Mouse (Mus musculus) erythroblast, embryonic 14.5 days (primary cell): Measurements from ENCODE around the gene Agfg2. TPM values are rescaled to one million over a fixed set of nuclear protein-coding genes. Genes with fewer than 3 reads are reported as not detected.

Experiments
- H3K27me3 ChIP-seq: 2 replicates; pipeline ENCODE4 v1.6.1; 2012; ENCODE audit warnings: inconsistent platforms; ENCODE audit not compliant: control insufficient read depth
- H3K36me3 ChIP-seq: 2 replicates; pipeline ENCODE4 v1.6.1; 2012; ENCODE audit warnings: mild to moderate bottlenecking, inconsistent platforms; ENCODE audit not compliant: control insufficient read depth
- H3K4me1 ChIP-seq: 2 replicates; pipeline ENCODE4 v1.6.1; 2012; ENCODE audit warnings: inconsistent platforms; ENCODE audit not compliant: control insufficient read depth
- H3K4me3 ChIP-seq: replicated peaks from 2 replicates; pipeline ENCODE3; 2012; ENCODE audit warnings: moderate library complexity, mild to moderate bottlenecking, inconsistent platforms
- H3K9me3 ChIP-seq: 2 replicates; pipeline ENCODE4 v1.6.1; 2012; ENCODE audit warnings: low read length, inconsistent platforms, mixed read lengths; ENCODE audit not compliant: control insufficient read depth
- GATA1 ChIP-seq: IDR thresholded peaks from 2 replicates; pipeline ENCODE4 v1.6.1; 2012; ENCODE audit warnings: low read length, inconsistent platforms, mixed read lengths
- TAL1 ChIP-seq: IDR thresholded peaks from 3 replicates; pipeline ENCODE4 v1.6.1; 2012; ENCODE audit warnings: low read length, inconsistent platforms, mixed read lengths
- polyA plus RNA-seq: library from polyadenylated mRNA; stranded (reverse); fragments of >175 nt; gene quantifications from 2 replicates; pipeline ENCODE4 v1.2.3, GENCODE M21; 2012

The Agfg2 gene
- polyA plus RNA-seq, 1 experiment, result 17.1 TPM

- Histone ChIP-seq H3K36me3 (peaks cover 23% of the 10 kb centered on the region), H3K4me1 (peaks cover 85% of the 10 kb centered on the region), H3K4me3 (peak overlapping the region; percentile 73), H3K9me3 (no peaks in the 10 kb centered on the region), H3K27me3 (no peaks in the 10 kb centered on the region)
- TF ChIP-seq TAL1 (peak; percentile 96), GATA1 (peak; percentile 87)
Measured at GRCm38 (mm10) chr5:137686127-137686790, 1.7 kb upstream of the Agfg2 start.

DNA sequence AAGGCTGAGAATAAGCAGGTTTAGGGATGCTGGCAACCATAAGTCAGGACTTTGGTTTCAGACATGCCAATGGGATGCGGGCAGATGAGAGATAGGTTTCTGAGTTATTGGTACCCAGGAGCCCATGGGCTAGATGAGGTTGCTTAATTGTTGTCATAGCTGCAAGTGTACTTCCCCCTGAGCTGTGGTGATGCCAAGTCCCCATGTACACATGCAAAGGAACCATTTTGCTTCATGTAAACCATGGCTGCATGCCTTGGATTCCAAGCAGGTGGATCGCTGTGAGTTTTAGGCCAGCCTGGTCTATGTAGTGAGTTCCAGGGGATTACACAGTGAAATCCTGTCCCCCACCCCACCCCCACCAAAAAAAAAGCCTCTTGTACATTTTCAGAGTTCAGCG is 1.1 kb upstream of the Agfg2 start:
- H3K4me3 ChIP-seq, result peak overlapping the region; percentile 73
- peaks cover 87% of the 10 kb centered on the region for H3K4me1 ChIP-seq
- H3K9me3 ChIP-seq, result no peaks in the 10 kb centered on the region

DNA sequence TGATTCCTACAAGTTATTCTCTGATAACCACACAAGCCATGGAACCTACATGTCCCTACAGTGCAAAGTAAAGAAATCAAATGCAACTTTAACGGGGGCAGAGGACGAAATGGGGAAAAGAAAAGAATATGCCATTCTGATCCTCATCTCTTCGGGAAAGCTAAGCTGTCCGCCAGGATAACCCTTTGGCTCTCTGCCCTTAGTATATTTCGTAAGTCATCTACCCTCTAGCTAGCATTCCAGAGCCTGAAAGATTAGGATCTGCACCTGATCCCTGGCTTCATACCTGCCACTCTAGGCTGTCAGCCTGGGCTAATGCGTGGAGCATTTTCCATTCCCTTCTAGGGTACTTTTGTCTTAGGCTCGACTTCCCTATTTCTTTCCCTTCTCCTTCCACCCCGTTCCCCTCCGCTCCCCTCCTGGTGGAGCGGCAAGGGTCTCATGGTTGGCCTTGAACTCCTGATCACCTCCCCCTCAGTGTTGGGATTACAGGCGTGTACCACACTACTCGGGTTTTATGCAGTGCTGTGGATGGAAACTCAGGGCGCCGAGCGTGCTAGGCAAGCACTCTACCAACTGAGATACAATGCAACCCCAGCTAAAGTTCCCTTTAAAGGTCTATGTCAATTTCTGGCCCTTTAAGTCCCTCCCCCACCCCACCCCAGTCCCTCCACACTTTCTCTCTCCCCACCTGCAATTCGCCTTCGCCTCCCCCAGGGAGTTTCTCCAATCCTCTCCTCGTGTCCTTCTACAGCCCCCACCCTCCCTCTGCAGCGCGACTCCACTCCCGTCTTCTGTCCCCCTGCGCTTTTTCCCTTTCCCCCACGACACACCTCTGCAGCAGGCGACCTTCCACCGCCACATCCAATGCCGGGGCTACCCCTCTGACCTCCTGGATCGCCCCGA is 885 bp downstream of the Agfg2 start:
- TF ChIP-seq TAL1, result no peak
- TF ChIP-seq GATA1, result 0 out of 2 replicates have a peak, but pooled peaks have one; percentile 31
- Histone ChIP-seq H3K27me3 (no peaks in the 10 kb centered on the region), H3K9me3 (no peaks in the 10 kb centered on the region), H3K4me3 (peak overlapping the region; percentile 73), H3K36me3 (peaks cover 49% of the 10 kb centered on the region), H3K4me1 (peaks cover 83% of the 10 kb centered on the region)

More for the DNA sequence above, 1.1 kb upstream of the Agfg2 start:
- TF ChIP-seq TAL1 (no peak), GATA1 (no peak)
- Histone ChIP-seq H3K36me3 (peaks cover 29% of the 10 kb centered on the region), H3K27me3 (no peaks in the 10 kb centered on the region)

DNA sequence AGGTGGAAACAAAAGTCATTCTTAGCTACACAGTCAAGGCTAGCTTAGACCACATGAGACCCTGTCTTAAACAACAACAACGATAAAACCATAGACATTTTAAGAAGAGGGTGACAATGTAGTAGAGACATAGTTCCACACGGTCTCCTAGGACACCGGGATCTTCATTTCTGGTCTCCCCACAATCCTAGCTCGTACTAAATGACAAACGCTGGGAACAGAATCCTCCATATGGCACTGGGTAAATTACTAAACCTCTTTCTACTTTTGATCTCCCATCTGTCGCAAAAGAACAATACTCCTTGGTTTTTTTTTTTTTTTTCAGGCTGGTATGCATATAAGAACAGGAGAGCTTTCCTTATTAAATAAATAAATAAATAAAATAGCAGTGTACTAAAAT is 2.0 kb downstream of the Agfg2 start:
- H3K36me3 ChIP-seq, result peaks cover 60% of the 10 kb centered on the region
- peaks cover 79% of the 10 kb centered on the region for H3K4me1 ChIP-seq
- H3K4me3 ChIP-seq, result peak overlapping the region; percentile 73
- H3K27me3 ChIP-seq, result no peaks in the 10 kb centered on the region
- no peaks in the 10 kb centered on the region for H3K9me3 ChIP-seq
- no peak for TF ChIP-seq GATA1
- no peak for TF ChIP-seq TAL1

- no peaks in the 10 kb centered on the region for H3K27me3 ChIP-seq
Measured at GRCm38 (mm10) chr5:137679726-137680125, 4.8 kb downstream of the Agfg2 start.

GRCm38 (mm10) chr5:137678736-137679135 is 5.8 kb downstream of the Agfg2 start:
- Histone ChIP-seq H3K4me3 (no peak overlapping the region), H3K27me3 (no peaks in the 10 kb centered on the region), H3K4me1 (peaks cover 78% of the 10 kb centered on the region), H3K9me3 (no peaks in the 10 kb centered on the region), H3K36me3 (peaks cover 92% of the 10 kb centered on the region)
- TF ChIP-seq GATA1 (no peak), TAL1 (no peak)

More at GRCm38 (mm10) chr5:137679726-137680125, 4.8 kb downstream of the Agfg2 start:
- Histone ChIP-seq H3K4me1 (peaks cover 71% of the 10 kb centered on the region), H3K9me3 (no peaks in the 10 kb centered on the region), H3K4me3 (no peak overlapping the region), H3K36me3 (peaks cover 82% of the 10 kb centered on the region)
- TF ChIP-seq TAL1, result no peak
- no peak for TF ChIP-seq GATA1

DNA sequence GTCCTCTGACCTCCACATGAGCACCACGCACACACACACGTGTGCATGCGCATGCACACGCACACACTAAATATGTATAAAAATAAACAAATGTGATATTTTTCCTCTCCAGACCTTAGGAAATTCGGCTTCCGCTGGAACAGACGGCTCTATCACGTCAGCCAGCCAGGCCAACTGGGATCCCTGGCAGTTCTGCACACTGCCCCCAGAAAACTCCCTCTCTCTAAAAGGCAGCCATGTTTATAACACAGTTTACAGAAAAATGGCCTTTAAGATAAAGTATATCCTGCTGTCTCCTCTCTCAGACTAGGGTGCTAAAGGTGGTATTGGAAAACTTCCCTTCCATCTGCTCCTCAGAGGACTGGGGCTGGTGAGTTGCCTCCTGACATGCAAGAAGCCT is 6.7 kb downstream of the Agfg2 start:
- H3K27me3 ChIP-seq, result no peaks in the 10 kb centered on the region
- no peaks in the 10 kb centered on the region for H3K9me3 ChIP-seq
- TF ChIP-seq GATA1 (no peak), TAL1 (no peak)
- no peak overlapping the region for H3K4me3 ChIP-seq
- peaks cover 94% of the 10 kb centered on the region for H3K36me3 ChIP-seq
- peaks cover 78% of the 10 kb centered on the region for H3K4me1 ChIP-seq

GRCm38 (mm10) chr5:137674786-137675185 is 9.7 kb downstream of the Agfg2 start:
- H3K9me3 ChIP-seq, result no peaks in the 10 kb centered on the region
- H3K4me3 ChIP-seq, result no peak overlapping the region
- TF ChIP-seq GATA1, result no peak
- TF ChIP-seq TAL1, result no peak
- H3K36me3 ChIP-seq, result peaks cover 96% of the 10 kb centered on the region
- H3K27me3 ChIP-seq, result no peaks in the 10 kb centered on the region
- H3K4me1 ChIP-seq, result peaks cover 83% of the 10 kb centered on the region

- H3K36me3 ChIP-seq, result peaks cover 90% of the 10 kb centered on the region
- TF ChIP-seq GATA1 (peak; percentile 51; the same call in 1 of the 2 replicates), TAL1 (peak; percentile 60; the same call in 2 of the 3 replicates)
- H3K27me3 ChIP-seq, result no peaks in the 10 kb centered on the region
- peaks cover 78% of the 10 kb centered on the region for H3K4me1 ChIP-seq
- peak overlapping the region; percentile 9 for H3K4me3 ChIP-seq
- H3K9me3 ChIP-seq, result no peaks in the 10 kb centered on the region
Measured at GRCm38 (mm10) chr5:137673015-137673414, 11.5 kb downstream of the Agfg2 start.
